Mouse (Mus musculus) heart, embryonic 11.5 days (tissue): ENCODE measurements at regions not wholly inside any gene's neighbourhood (a gene's known extent, or its start where the extent isn't known, plus 50 kb on each side); places are given as distances from the start of the nearest gene placed in this dataset.

ENCODE experiments used
- ATAC-seq: fragments of 200-750 bp; cut with Nextera tagmentation; replicated peaks from 2 replicates; pipeline ENCODE4 v1.8.0; 2017; ENCODE audit warnings: moderate library complexity; ENCODE audit not compliant: insufficient number of reproducible peaks, low FRiP score, low TSS enrichment
- H3K27ac ChIP-seq: fragments of 300-500 bp; sonication (generic); 2 replicates; pipeline ENCODE4 v1.5.1; 2014; ENCODE audit warnings: mild to moderate bottlenecking, low read depth, low read length
- H3K27me3 ChIP-seq: fragments of 300-500 bp; sonication (generic); 2 replicates; pipeline ENCODE4 v1.6.1; 2014; ENCODE audit warnings: mild to moderate bottlenecking, low read length, mixed read lengths; ENCODE audit not compliant: control insufficient read depth, insufficient read depth
- H3K36me3 ChIP-seq: fragments of 300-500 bp; sonication (generic); 2 replicates; pipeline ENCODE4 v1.6.1; 2014; ENCODE audit warnings: mild to moderate bottlenecking, low read length, moderate library complexity, mixed read lengths; ENCODE audit not compliant: control insufficient read depth, insufficient read depth
- H3K4me1 ChIP-seq: fragments of 300-500 bp; sonication (generic); 2 replicates; pipeline ENCODE4 v1.6.1; 2014; ENCODE audit warnings: low read length; ENCODE audit not compliant: control insufficient read depth, insufficient read depth
- H3K4me2 ChIP-seq: fragments of 300-500 bp; sonication (generic); 2 replicates; pipeline ENCODE4 v1.6.1; 2014; ENCODE audit warnings: mild to moderate bottlenecking, moderate library complexity
- H3K4me3 ChIP-seq: fragments of 300-500 bp; sonication (generic); 2 replicates; pipeline ENCODE4 v1.5.1; 2014; ENCODE audit warnings: low read depth, low read length
- H3K9ac ChIP-seq: fragments of 300-500 bp; sonication (generic); 2 replicates; pipeline ENCODE4 v1.6.1; 2014; ENCODE audit warnings: mild to moderate bottlenecking, low read depth, low read length, moderate library complexity
- H3K9me3 ChIP-seq: fragments of 300-500 bp; sonication (generic); replicated peaks from 2 replicates; pipeline ENCODE4 v1.6.1; 2016; ENCODE audit warnings: low read length; ENCODE audit not compliant: control insufficient read depth
- WGBS: fragments of 180-500 bp; shearing (Covaris S2); extraction: QIAGEN DNeasy Blood & Tissue Kit; methylation state at CpG from one replicate; pipeline ENCODE4 v1.1.7; 2014; ENCODE audit not compliant: insufficient replicate concordance; 5-methylcytosine and 5-hydroxymethylcytosine counted together

- Histone ChIP-seq H3K9me3 (no peaks in the 10 kb centered on the region), H3K4me2 (no peak overlapping the region), H3K27me3 (no peaks in the 10 kb centered on the region), H3K4me1 (no peaks in the 10 kb centered on the region), H3K4me3 (no peak overlapping the region), H3K9ac (no peak overlapping the region), H3K27ac (no peak overlapping the region), H3K36me3 (no peaks in the 10 kb centered on the region)
- ATAC-seq, result no peak
- 78% methylated on average over 14 of the region's 14 CpGs for WGBS
These were observed 278.1 kb upstream of the Zfp64 start for GRCm38 (mm10) chr2:169233151-169234123.

GRCm38 (mm10) chr2:169222264-169222663 lies 266.9 kb upstream of the Zfp64 start:
- WGBS, result 82% methylated on average over 8 of the region's 8 CpGs
- Histone ChIP-seq H3K9me3 (no peaks in the 10 kb centered on the region), H3K36me3 (no peaks in the 10 kb centered on the region), H3K4me1 (no peaks in the 10 kb centered on the region), H3K4me2 (no peak overlapping the region), H3K9ac (no peak overlapping the region), H3K27ac (no peak overlapping the region), H3K4me3 (no peak overlapping the region), H3K27me3 (no peaks in the 10 kb centered on the region)
- ATAC-seq, result no peak

- H3K9me3 ChIP-seq, result 0 out of 2 replicates have a peak, but pooled peaks cover 4% of the 10 kb centered on the region
- no peak overlapping the region for H3K27ac ChIP-seq
- H3K9ac ChIP-seq, result no peak overlapping the region
- H3K36me3 ChIP-seq, result no peaks in the 10 kb centered on the region
- WGBS, result 64% methylated on average over 7 of the region's 7 CpGs
- no peak overlapping the region for H3K4me2 ChIP-seq
- H3K4me1 ChIP-seq, result no peaks in the 10 kb centered on the region
- no peak for ATAC-seq
- H3K4me3 ChIP-seq, result no peak overlapping the region
- H3K27me3 ChIP-seq, result no peaks in the 10 kb centered on the region
These were observed 265.8 kb upstream of the Zfp64 start for GRCm38 (mm10) chr2:169221141-169221540.

- Histone ChIP-seq H3K27ac (no peak overlapping the region), H3K9ac (no peak overlapping the region), H3K27me3 (no peaks in the 10 kb centered on the region), H3K36me3 (no peaks in the 10 kb centered on the region), H3K4me2 (no peak overlapping the region), H3K4me1 (peaks cover 3% of the 10 kb centered on the region; the same call in 1 of the 2 replicates), H3K4me3 (no peak overlapping the region), H3K9me3 (0 out of 2 replicates have a peak, but pooled peaks cover 4% of the 10 kb centered on the region)
- no peak for ATAC-seq
- 86% methylated on average over 18 of the region's 18 CpGs for WGBS
These were observed 260.2 kb upstream of the Zfp64 start for GRCm38 (mm10) chr2:169215546-169216043.

- 0 out of 2 replicates have a peak, but pooled peaks cover 4% of the 10 kb centered on the region for H3K9me3 ChIP-seq
- H3K27ac ChIP-seq, result no peak overlapping the region
- WGBS, result 81% methylated on average over 1 of the region's 1 CpGs
- no peak overlapping the region for H3K4me2 ChIP-seq
- H3K27me3 ChIP-seq, result no peaks in the 10 kb centered on the region
- H3K36me3 ChIP-seq, result no peaks in the 10 kb centered on the region
- no peak for ATAC-seq
- peaks cover 3% of the 10 kb centered on the region; the same call in 1 of the 2 replicates for H3K4me1 ChIP-seq
- no peak overlapping the region for H3K9ac ChIP-seq
- no peak overlapping the region for H3K4me3 ChIP-seq
These were observed 259.0 kb upstream of the Zfp64 start for GRCm38 (mm10) chr2:169214396-169214795.

GRCm38 (mm10) chr2:169213314-169213713 lies 257.9 kb upstream of the Zfp64 start:
- Histone ChIP-seq H3K4me2 (peak overlapping the region; percentile 14; the same call in 1 of the 2 replicates), H3K27ac (no peak overlapping the region; the same call in 1 of the 2 replicates), H3K27me3 (no peaks in the 10 kb centered on the region), H3K4me3 (no peak overlapping the region), H3K36me3 (no peaks in the 10 kb centered on the region), H3K9me3 (0 out of 2 replicates have a peak, but pooled peaks cover 4% of the 10 kb centered on the region), H3K4me1 (peaks cover 3% of the 10 kb centered on the region; the same call in 1 of the 2 replicates), H3K9ac (no peak overlapping the region)
- no peak; the same call in 1 of the 2 replicates for ATAC-seq
- 20% methylated on average over 10 of the region's 10 CpGs for WGBS

GRCm38 (mm10) chr2:169212676-169213257 lies 257.4 kb upstream of the Zfp64 start:
- H3K4me2 ChIP-seq, result peak overlapping the region; percentile 14; the same call in 1 of the 2 replicates
- ATAC-seq, result no peak
- 53% methylated on average over 3 of the region's 3 CpGs for WGBS

GRCm38 (mm10) chr2:169204254-169204752 lies 248.9 kb upstream of the Zfp64 start:
- H3K36me3 ChIP-seq, result no peaks in the 10 kb centered on the region
- no peak overlapping the region for H3K27ac ChIP-seq
- ATAC-seq, result peak; percentile 63
- peak overlapping the region; percentile 50 for H3K4me2 ChIP-seq
- H3K9me3 ChIP-seq, result no peaks in the 10 kb centered on the region
- H3K27me3 ChIP-seq, result no peaks in the 10 kb centered on the region
- no peak overlapping the region for H3K9ac ChIP-seq
- WGBS, result 25% methylated on average over 19 of the region's 19 CpGs
- H3K4me1 ChIP-seq, result peaks cover 10% of the 10 kb centered on the region; the same call in 1 of the 2 replicates
- H3K4me3 ChIP-seq, result no peak overlapping the region

More at GRCm38 (mm10) chr2:169212676-169213257, 257.4 kb upstream of the Zfp64 start:
- Histone ChIP-seq H3K9ac (no peak overlapping the region), H3K36me3 (no peaks in the 10 kb centered on the region), H3K27ac (peak overlapping the region; percentile 7; the same call in 1 of the 2 replicates), H3K4me3 (no peak overlapping the region), H3K4me1 (peaks cover 3% of the 10 kb centered on the region; the same call in 1 of the 2 replicates), H3K27me3 (no peaks in the 10 kb centered on the region), H3K9me3 (0 out of 2 replicates have a peak, but pooled peaks cover 4% of the 10 kb centered on the region)
